Mouse (Mus musculus) E14TG2a.4 (cell line): ENCODE results near the gene Ncam1.

Experiments used
- H3K27me3 ChIP-seq: 2 replicates; pipeline ENCODE4 v1.6.1; 2014; ENCODE audit warnings: low read length, control low read depth; ENCODE audit not compliant: insufficient read depth
- H3K36me3 ChIP-seq: 2 replicates; pipeline ENCODE4 v1.6.1; 2014; ENCODE audit warnings: low read length, control low read depth; ENCODE audit not compliant: insufficient read depth
- H3K4me1 ChIP-seq: replicated peaks from 2 replicates; pipeline ENCODE4 v1.6.1; 2014; ENCODE audit warnings: low read depth, low read length, control low read depth
- H3K4me3 ChIP-seq: replicated peaks from 2 replicates; pipeline ENCODE4 v1.5.1; 2014; ENCODE audit warnings: mild to moderate bottlenecking, low read length
- H3K9me3 ChIP-seq: 2 replicates; pipeline ENCODE4 v1.6.1; 2014; ENCODE audit warnings: low read length, control low read depth
- CTCF ChIP-seq: conservative IDR thresholded peaks from 2 replicates; pipeline ENCODE4 v1.5.1; 2014; ENCODE audit warnings: low read length
- NANOG ChIP-seq: IDR thresholded peaks from 2 replicates; pipeline ENCODE4 v1.6.1; 2014; ENCODE audit warnings: borderline replicate concordance, low read length, mixed read lengths
- POU5F1 ChIP-seq: IDR thresholded peaks from 2 replicates; pipeline ENCODE4 v1.6.1; 2014; ENCODE audit warnings: low read length, borderline replicate concordance

The Ncam1 gene

GRCm38 (mm10) chr9:49798806-49799205 is at the start of gene Ncam1:
Gene Ncam1 (minus strand): TSS chr9:49798925.
- Histone ChIP-seq H3K36me3 (no peaks in the 10 kb centered on the region), H3K4me1 (peaks cover 27% of the 10 kb centered on the region), H3K27me3 (peaks cover 47% of the 10 kb centered on the region), H3K4me3 (peak within 1 kb of the TSS; percentile 91), H3K9me3 (no peaks in the 10 kb centered on the region)
- TF ChIP-seq CTCF (no peak), POU5F1 (no peak), NANOG (no peak)

- Histone ChIP-seq H3K4me1 (no peaks in the 10 kb centered on the region), H3K4me3 (no peak overlapping the region), H3K36me3 (no peaks in the 10 kb centered on the region), H3K27me3 (no peaks in the 10 kb centered on the region), H3K9me3 (no peaks in the 10 kb centered on the region)
- no peak for TF ChIP-seq CTCF
- no peak for TF ChIP-seq NANOG
- no peak for TF ChIP-seq POU5F1
Observed at GRCm38 (mm10) chr9:49834013-49834412, 35.3 kb upstream of the Ncam1 start.

- H3K4me3 ChIP-seq, result no peak overlapping the region
- H3K9me3 ChIP-seq, result no peaks in the 10 kb centered on the region
- no peak for TF ChIP-seq POU5F1
- no peak for TF ChIP-seq CTCF
- no peak for TF ChIP-seq NANOG
- H3K27me3 ChIP-seq, result no peaks in the 10 kb centered on the region
- no peaks in the 10 kb centered on the region for H3K36me3 ChIP-seq
- H3K4me1 ChIP-seq, result no peaks in the 10 kb centered on the region
Observed at GRCm38 (mm10) chr9:49827671-49828070, 28.9 kb upstream of the Ncam1 start.

GRCm38 (mm10) chr9:49816115-49816650 is 17.5 kb upstream of the Ncam1 start:
- Histone ChIP-seq H3K36me3 (no peaks in the 10 kb centered on the region), H3K4me1 (no peaks in the 10 kb centered on the region; the same call in 1 of the 2 replicates), H3K9me3 (peaks cover 7% of the 10 kb centered on the region), H3K27me3 (no peaks in the 10 kb centered on the region), H3K4me3 (no peak overlapping the region)
- TF ChIP-seq CTCF (no peak), POU5F1 (no peak), NANOG (no peak)

GRCm38 (mm10) chr9:49814442-49814841 is 15.7 kb upstream of the Ncam1 start:
- Histone ChIP-seq H3K9me3 (peaks cover 7% of the 10 kb centered on the region), H3K36me3 (no peaks in the 10 kb centered on the region), H3K4me3 (no peak overlapping the region), H3K4me1 (no peaks in the 10 kb centered on the region; the same call in 1 of the 2 replicates), H3K27me3 (no peaks in the 10 kb centered on the region)
- TF ChIP-seq CTCF, result no peak
- TF ChIP-seq NANOG, result no peak
- TF ChIP-seq POU5F1, result no peak

GRCm38 (mm10) chr9:49803222-49803621 is 4.5 kb upstream of the Ncam1 start:
- Histone ChIP-seq H3K36me3 (no peaks in the 10 kb centered on the region), H3K27me3 (peaks cover 46% of the 10 kb centered on the region), H3K4me1 (no peaks in the 10 kb centered on the region; the same call in 1 of the 2 replicates), H3K9me3 (no peaks in the 10 kb centered on the region), H3K4me3 (no peak overlapping the region)
- TF ChIP-seq NANOG (no peak), POU5F1 (no peak), CTCF (no peak)

- H3K36me3 ChIP-seq, result no peaks in the 10 kb centered on the region
- peaks cover 31% of the 10 kb centered on the region for H3K4me1 ChIP-seq
- H3K9me3 ChIP-seq, result no peaks in the 10 kb centered on the region
- TF ChIP-seq NANOG, result no peak
- TF ChIP-seq POU5F1, result no peak
- no peak for TF ChIP-seq CTCF
- H3K4me3 ChIP-seq, result peak overlapping the region; percentile 91
- peaks cover 41% of the 10 kb centered on the region for H3K27me3 ChIP-seq
Observed at GRCm38 (mm10) chr9:49797821-49798571, 729 bp downstream of the Ncam1 start.

GRCm38 (mm10) chr9:49797508-49797820 is 1.3 kb downstream of the Ncam1 start:
- TF ChIP-seq CTCF, result no peak
- no peak for TF ChIP-seq NANOG
- TF ChIP-seq POU5F1, result no peak

More at GRCm38 (mm10) chr9:49797508-49797820, 1.3 kb downstream of the Ncam1 start:
- Histone ChIP-seq H3K9me3 (no peaks in the 10 kb centered on the region), H3K4me1 (peaks cover 35% of the 10 kb centered on the region), H3K27me3 (peaks cover 35% of the 10 kb centered on the region), H3K4me3 (peak overlapping the region; percentile 91), H3K36me3 (0 out of 2 replicates have a peak, but pooled peaks cover 2% of the 10 kb centered on the region)
